Mouse (Mus musculus): ENCODE measurements around the gene Fam171a2. TPM values are rescaled to one million over a fixed set of nuclear protein-coding genes. Genes with fewer than 3 reads are reported as not detected.
A peak's percentile ranks its signal among the peaks of the same experiment; 100 is the strongest.

Gene Fam171a2
- polyA plus RNA-seq, 1 experiment from 2014 or later = 3.0 TPM

- Histone ChIP-seq H3K4me3 (peak overlapping the region; percentile 63), H3K36me3 (peaks cover 22% of the 10 kb centered on the region), H3K9me3 (replicated peaks) (no peaks in the 10 kb centered on the region), H3K27me3 (ENCODE audit: low read depth, poor library complexity, severe bottlenecking) (peaks cover 21% of the 10 kb centered on the region), H3K27ac (replicated peaks) (peak overlapping the region; percentile 64), H3K4me1 (peaks cover 41% of the 10 kb centered on the region)
- WGBS = under 1% methylated on average over 7 of the region's 7 CpGs
- DNase-seq (ENCODE audit: low spot score) = peak; percentile 79
These were observed 16.4 kb downstream of the Fam171a2 start for GRCm38 (mm10) chr11:102431018-102431645.

- Histone ChIP-seq H3K27me3 (ENCODE audit: low read depth, poor library complexity, severe bottlenecking) (peaks cover 13% of the 10 kb centered on the region), H3K4me3 (peak within 1 kb of the TSS; percentile 63), H3K27ac (replicated peaks) (peak within 1 kb of the TSS; percentile 64), H3K9me3 (replicated peaks) (no peaks in the 10 kb centered on the region), H3K36me3 (peaks cover 15% of the 10 kb centered on the region), H3K4me1 (peaks cover 38% of the 10 kb centered on the region)
- peak; percentile 87 for DNase-seq (ENCODE audit: low spot score)
- under 1% methylated on average over 29 of the region's 29 CpGs for WGBS
These were observed 17.1 kb downstream of the Fam171a2 start, which contains the start of gene Grn for GRCm38 (mm10) chr11:102430121-102431017. Grn (plus strand) TSS chr11:102430315.

- Histone ChIP-seq H3K27me3 (ENCODE audit: low read depth, poor library complexity, severe bottlenecking) (peaks cover 8% of the 10 kb centered on the region), H3K27ac (replicated peaks) (peak overlapping the region; percentile 47), H3K36me3 (peaks cover 7% of the 10 kb centered on the region; the same call in 1 of the 2 replicates), H3K9me3 (replicated peaks) (no peaks in the 10 kb centered on the region), H3K4me1 (peaks cover 38% of the 10 kb centered on the region), H3K4me3 (peak overlapping the region; percentile 63)
- DNase-seq (ENCODE audit: low spot score) = no peak
- WGBS = 61% methylated on average over 3 of the region's 3 CpGs
These were observed 17.9 kb downstream of the Fam171a2 start for GRCm38 (mm10) chr11:102429551-102429950.

- WGBS = 74% methylated on average over 8 of the region's 8 CpGs
- H3K27ac ChIP-seq (replicated peaks) = no peak overlapping the region
- peaks cover 8% of the 10 kb centered on the region for H3K27me3 ChIP-seq (ENCODE audit: low read depth, poor library complexity, severe bottlenecking)
- no peak for DNase-seq (ENCODE audit: low spot score)
- H3K4me1 ChIP-seq = peaks cover 35% of the 10 kb centered on the region
- no peaks in the 10 kb centered on the region for H3K9me3 ChIP-seq (replicated peaks)
- H3K36me3 ChIP-seq = 0 out of 2 replicates have a peak, but pooled peaks cover 6% of the 10 kb centered on the region
- H3K4me3 ChIP-seq = peak overlapping the region; percentile 63
These were observed 18.4 kb downstream of the Fam171a2 start for GRCm38 (mm10) chr11:102428981-102429540.

GRCm38 (mm10) chr11:102425555-102426316 is 21.7 kb downstream of the Fam171a2 start:
- DNase-seq (ENCODE audit: low spot score) = no peak
- H3K36me3 ChIP-seq = no peaks in the 10 kb centered on the region
- H3K27me3 ChIP-seq (ENCODE audit: low read depth, poor library complexity, severe bottlenecking) = peaks cover 8% of the 10 kb centered on the region
- 86% methylated on average over 8 of the region's 8 CpGs for WGBS
- no peaks in the 10 kb centered on the region for H3K9me3 ChIP-seq (replicated peaks)
- H3K27ac ChIP-seq (replicated peaks) = no peak overlapping the region
- peaks cover 15% of the 10 kb centered on the region for H3K4me1 ChIP-seq
- no peak overlapping the region for H3K4me3 ChIP-seq

- WGBS = 81% methylated on average over 6 of the region's 6 CpGs
- no peak for DNase-seq (ENCODE audit: low spot score)
These were observed 22.8 kb downstream of the Fam171a2 start for GRCm38 (mm10) chr11:102424666-102425065.

GRCm38 (mm10) chr11:102421559-102421958 is 25.9 kb downstream of the Fam171a2 start:
- WGBS = 62% methylated on average over 8 of the region's 8 CpGs
- Histone ChIP-seq H3K27me3 (ENCODE audit: low read depth, poor library complexity, severe bottlenecking) (no peaks in the 10 kb centered on the region), H3K4me1 (no peaks in the 10 kb centered on the region), H3K9me3 (replicated peaks) (no peaks in the 10 kb centered on the region), H3K36me3 (no peaks in the 10 kb centered on the region), H3K4me3 (no peak overlapping the region), H3K27ac (replicated peaks) (no peak overlapping the region)
- DNase-seq (ENCODE audit: low spot score) = no peak

More at GRCm38 (mm10) chr11:102424666-102425065, 22.8 kb downstream of the Fam171a2 start:
- Histone ChIP-seq H3K4me3 (no peak overlapping the region), H3K27me3 (ENCODE audit: low read depth, poor library complexity, severe bottlenecking) (peaks cover 8% of the 10 kb centered on the region), H3K4me1 (peaks cover 6% of the 10 kb centered on the region), H3K27ac (replicated peaks) (no peak overlapping the region), H3K36me3 (no peaks in the 10 kb centered on the region), H3K9me3 (replicated peaks) (no peaks in the 10 kb centered on the region)

GRCm38 (mm10) chr11:102418887-102419286 is 28.6 kb downstream of the Fam171a2 start:
- no peak overlapping the region for H3K27ac ChIP-seq (replicated peaks)
- H3K27me3 ChIP-seq (ENCODE audit: low read depth, poor library complexity, severe bottlenecking) = no peaks in the 10 kb centered on the region
- H3K36me3 ChIP-seq = no peaks in the 10 kb centered on the region
- no peak for DNase-seq (ENCODE audit: low spot score)
- no peak overlapping the region for H3K4me3 ChIP-seq
- H3K4me1 ChIP-seq = no peaks in the 10 kb centered on the region
- no peaks in the 10 kb centered on the region for H3K9me3 ChIP-seq (replicated peaks)

- Histone ChIP-seq H3K27me3 (ENCODE audit: low read depth, poor library complexity, severe bottlenecking) (no peaks in the 10 kb centered on the region), H3K27ac (replicated peaks) (no peak overlapping the region), H3K4me3 (no peak overlapping the region), H3K4me1 (no peaks in the 10 kb centered on the region), H3K9me3 (replicated peaks) (no peaks in the 10 kb centered on the region), H3K36me3 (no peaks in the 10 kb centered on the region)
- 93% methylated on average over 1 of the region's 1 CpGs for WGBS
- no peak for DNase-seq (ENCODE audit: low spot score)
These were observed 30.3 kb downstream of the Fam171a2 start for GRCm38 (mm10) chr11:102417160-102417559.

GRCm38 (mm10) chr11:102415034-102415802 is 32.3 kb downstream of the Fam171a2 start:
- H3K4me3 ChIP-seq = no peak overlapping the region
- H3K27me3 ChIP-seq (ENCODE audit: low read depth, poor library complexity, severe bottlenecking) = no peaks in the 10 kb centered on the region
- H3K4me1 ChIP-seq = 0 out of 2 replicates have a peak, but pooled peaks cover 3% of the 10 kb centered on the region
- H3K9me3 ChIP-seq (replicated peaks) = no peaks in the 10 kb centered on the region
- WGBS = 75% methylated on average over 10 of the region's 10 CpGs
- no peak overlapping the region for H3K27ac ChIP-seq (replicated peaks)
- H3K36me3 ChIP-seq = no peaks in the 10 kb centered on the region
- DNase-seq (ENCODE audit: low spot score) = no peak

GRCm38 (mm10) chr11:102413059-102413458 is 34.4 kb downstream of the Fam171a2 start:
- WGBS = 86% methylated on average over 8 of the region's 8 CpGs
- Histone ChIP-seq H3K9me3 (replicated peaks) (no peaks in the 10 kb centered on the region), H3K27ac (replicated peaks) (no peak overlapping the region), H3K4me1 (peaks cover 17% of the 10 kb centered on the region), H3K4me3 (no peak overlapping the region), H3K27me3 (ENCODE audit: low read depth, poor library complexity, severe bottlenecking) (no peaks in the 10 kb centered on the region), H3K36me3 (no peaks in the 10 kb centered on the region)
- DNase-seq (ENCODE audit: low spot score) = no peak
